Mouse (Mus musculus): ENCODE results near the gene Oosp1. TPM values are rescaled to one million over a fixed set of nuclear protein-coding genes. Genes with fewer than 3 reads are reported as not detected.

Gene Oosp1
- polyA plus RNA-seq, 1 experiment from 2014 or later: not detected

DNA sequence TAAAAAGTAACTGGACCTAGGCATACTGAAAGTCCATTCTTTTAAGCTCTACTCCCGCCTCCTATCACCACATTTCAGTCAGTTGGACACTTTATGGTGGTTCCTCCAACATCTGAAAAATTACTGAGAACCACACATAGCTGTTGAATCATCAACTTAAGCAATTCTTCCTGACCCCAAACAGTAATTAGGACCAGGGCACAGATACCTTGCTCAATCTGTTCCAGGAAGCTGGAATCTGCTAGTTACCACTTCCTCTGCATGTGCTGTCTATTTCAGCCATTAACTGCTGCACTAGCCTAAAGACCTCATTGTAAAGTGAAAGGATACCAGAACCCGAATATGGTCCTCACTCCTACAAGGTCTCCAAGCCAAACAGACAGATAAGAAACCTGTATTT lies 31.8 kb downstream of the Oosp1 start:
- Histone ChIP-seq H3K36me3 (replicated peaks) (no peaks in the 10 kb centered on the region), H3K4me3 (replicated peaks) (no peak overlapping the region), H3K9me3 (no peaks in the 10 kb centered on the region), H3K4me2 (no peak overlapping the region), H3K27me3 (no peaks in the 10 kb centered on the region), H3K9ac (no peak overlapping the region), H3K4me1 (no peaks in the 10 kb centered on the region), H3K27ac (no peak overlapping the region)
- no peak for ATAC-seq (ENCODE audit: low FRiP score)
- WGBS: 74% methylated on average over 2 of the region's 2 CpGs

DNA sequence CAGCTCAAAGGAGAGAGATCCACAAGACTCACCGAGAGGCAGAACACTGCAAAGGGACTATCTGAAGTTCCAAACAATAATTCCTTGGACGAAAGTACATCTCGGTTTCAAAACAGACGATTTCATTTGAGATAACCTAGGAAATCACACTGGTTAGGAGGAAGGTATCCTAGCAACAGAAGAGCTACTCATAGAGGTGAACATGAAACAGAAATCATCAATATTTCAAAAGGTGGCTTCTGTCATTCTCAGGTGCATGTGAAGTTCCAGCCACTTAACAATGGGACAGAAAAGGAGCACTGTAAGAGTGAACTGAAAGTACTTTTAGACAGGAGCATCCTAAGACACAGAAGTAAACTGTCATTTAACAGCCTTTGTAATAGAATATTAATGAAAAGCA lies 41.4 kb downstream of the Oosp1 start:
- H3K27me3 ChIP-seq: no peaks in the 10 kb centered on the region
- no peaks in the 10 kb centered on the region for H3K36me3 ChIP-seq (replicated peaks)
- ATAC-seq (ENCODE audit: low FRiP score): no peak
- H3K9me3 ChIP-seq: no peaks in the 10 kb centered on the region
- H3K27ac ChIP-seq: no peak overlapping the region
- no peak overlapping the region for H3K9ac ChIP-seq
- 83% methylated on average over 4 of the region's 4 CpGs for WGBS
- no peak overlapping the region for H3K4me3 ChIP-seq (replicated peaks)
- no peak overlapping the region for H3K4me2 ChIP-seq
- no peaks in the 10 kb centered on the region for H3K4me1 ChIP-seq

DNA sequence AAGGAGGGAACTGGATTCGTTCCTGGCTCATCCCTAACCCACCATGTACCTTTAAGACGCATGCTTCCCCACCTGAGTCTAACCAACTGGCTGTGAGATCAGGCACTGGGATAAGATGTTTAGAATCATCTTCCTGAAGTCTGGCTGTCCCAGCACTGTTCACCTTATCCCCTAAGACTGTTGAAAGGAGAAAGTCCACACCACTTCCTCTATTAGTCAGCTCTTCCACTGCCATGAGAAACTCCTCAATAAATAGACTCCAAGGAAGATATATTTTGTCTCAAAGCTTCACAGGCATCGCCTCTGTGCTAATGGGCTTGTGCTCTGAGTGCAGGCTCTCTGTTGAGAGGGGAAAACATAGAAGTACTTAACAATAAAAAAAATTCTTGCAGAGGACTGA lies 44.8 kb downstream of the Oosp1 start:
- Histone ChIP-seq H3K9ac (no peak overlapping the region), H3K4me3 (replicated peaks) (no peak overlapping the region), H3K27me3 (no peaks in the 10 kb centered on the region), H3K4me2 (no peak overlapping the region), H3K9me3 (no peaks in the 10 kb centered on the region), H3K36me3 (replicated peaks) (no peaks in the 10 kb centered on the region), H3K4me1 (no peaks in the 10 kb centered on the region), H3K27ac (no peak overlapping the region)
- WGBS: 85% methylated on average over 3 of the region's 3 CpGs
- ATAC-seq (ENCODE audit: low FRiP score): no peak

DNA sequence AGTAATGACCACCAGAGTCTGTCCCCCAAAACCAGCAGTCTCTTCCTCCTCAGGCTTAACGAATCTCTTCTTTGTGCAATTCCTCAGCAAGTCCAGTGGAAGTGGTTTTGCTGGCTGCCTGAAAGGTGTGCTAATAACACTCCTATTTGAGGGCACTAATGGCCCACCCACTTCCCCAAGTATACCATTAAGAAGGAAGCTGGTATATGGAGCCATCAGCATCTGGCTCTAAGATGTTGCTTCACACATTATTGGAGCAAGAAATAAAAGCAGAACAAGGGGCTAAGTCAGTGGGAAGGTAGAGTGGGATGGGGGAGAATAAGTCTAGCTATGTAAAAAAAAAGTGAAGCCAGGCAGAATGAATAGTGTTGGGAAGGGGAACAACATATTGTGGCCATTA lies 50.2 kb downstream of the Oosp1 start, which contains the start of gene Ms4a3:
Ms4a3 (minus strand) TSS at position 120 of the 400 bp plus-strand sequence.
- no peaks in the 10 kb centered on the region for H3K27me3 ChIP-seq
- H3K36me3 ChIP-seq (replicated peaks): no peaks in the 10 kb centered on the region
- no peak for ATAC-seq (ENCODE audit: low FRiP score)
- no peaks in the 10 kb centered on the region for H3K9me3 ChIP-seq
- H3K4me1 ChIP-seq: no peaks in the 10 kb centered on the region
- no peak within 1 kb of the TSS for H3K27ac ChIP-seq
- 69% methylated on average over 1 of the region's 1 CpGs for WGBS
- no peak within 1 kb of the TSS for H3K4me3 ChIP-seq (replicated peaks)
- H3K4me2 ChIP-seq: no peak within 1 kb of the TSS
- H3K9ac ChIP-seq: no peak within 1 kb of the TSS

DNA sequence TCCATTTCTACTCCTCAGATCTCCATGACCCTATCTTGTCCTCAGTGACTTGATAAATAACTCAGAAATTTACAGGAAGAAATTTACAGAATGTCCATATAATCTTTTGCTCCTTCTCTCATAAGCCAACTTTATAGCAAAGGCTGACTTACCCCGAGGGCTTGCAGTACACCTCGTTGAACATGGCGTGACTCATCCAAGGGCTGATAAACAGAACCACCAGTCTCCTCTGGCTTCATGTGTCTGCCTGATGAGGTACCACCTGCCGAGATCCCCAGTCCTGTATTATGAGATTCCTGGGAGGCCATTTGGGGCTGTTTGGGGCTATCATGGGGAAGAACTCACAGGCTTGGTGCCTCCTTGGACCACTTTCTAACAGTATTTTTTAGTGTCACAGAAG lies 51.9 kb downstream of the Oosp1 start:
- H3K9ac ChIP-seq: no peak overlapping the region
- no peak for ATAC-seq (ENCODE audit: low FRiP score)

DNA sequence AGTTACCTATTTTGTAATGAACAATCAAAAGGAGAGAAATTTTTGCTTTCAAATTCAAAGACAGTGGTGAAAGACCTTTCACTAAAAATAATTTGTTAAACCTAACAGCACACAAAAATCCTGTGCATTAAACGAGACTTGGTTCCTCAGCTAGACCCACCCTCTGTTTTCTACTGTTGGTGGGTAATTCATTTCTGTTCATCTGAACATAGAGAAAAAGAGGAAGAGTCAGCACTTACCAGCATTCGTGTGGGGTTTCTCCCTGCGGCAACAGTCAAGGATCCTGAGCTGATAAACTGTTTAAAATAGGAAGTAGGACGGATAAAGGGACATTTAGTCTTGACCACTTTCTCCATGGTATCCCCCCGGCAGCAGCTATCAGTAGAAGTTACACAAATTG lies 55.4 kb downstream of the Oosp1 start:
- Histone ChIP-seq H3K4me1 (no peaks in the 10 kb centered on the region), H3K9me3 (no peaks in the 10 kb centered on the region), H3K9ac (no peak overlapping the region), H3K4me2 (no peak overlapping the region), H3K27ac (no peak overlapping the region), H3K27me3 (no peaks in the 10 kb centered on the region), H3K4me3 (replicated peaks) (no peak overlapping the region), H3K36me3 (replicated peaks) (no peaks in the 10 kb centered on the region)
- no peak for ATAC-seq (ENCODE audit: low FRiP score)
- 81% methylated on average over 5 of the region's 5 CpGs for WGBS

More for the DNA sequence above, 51.9 kb downstream of the Oosp1 start:
- Histone ChIP-seq H3K36me3 (replicated peaks) (no peaks in the 10 kb centered on the region), H3K9me3 (no peaks in the 10 kb centered on the region), H3K4me2 (no peak overlapping the region), H3K4me3 (replicated peaks) (no peak overlapping the region), H3K4me1 (no peaks in the 10 kb centered on the region), H3K27me3 (no peaks in the 10 kb centered on the region), H3K27ac (no peak overlapping the region)
- WGBS: 79% methylated on average over 4 of the region's 4 CpGs

DNA sequence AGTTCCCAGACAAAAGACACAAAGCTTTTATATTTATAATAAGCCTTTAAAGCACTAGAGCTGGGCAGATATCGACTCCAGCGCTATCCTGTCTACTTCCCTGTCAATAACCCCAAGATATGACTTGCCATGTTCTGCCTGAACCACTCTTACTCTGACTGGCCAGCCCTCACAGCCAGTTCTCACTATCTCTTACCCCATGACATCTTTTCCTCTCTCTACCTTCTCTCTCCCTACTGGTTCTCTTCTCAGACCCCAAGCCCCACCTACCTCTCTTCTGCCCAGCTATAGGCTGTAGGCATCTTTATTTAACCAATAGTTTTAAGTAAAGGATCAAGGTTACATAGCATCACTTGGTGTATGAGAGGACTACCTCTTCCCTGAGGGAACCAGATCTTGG lies 56.6 kb downstream of the Oosp1 start:
- Histone ChIP-seq H3K27me3 (no peaks in the 10 kb centered on the region), H3K9me3 (no peaks in the 10 kb centered on the region), H3K4me3 (replicated peaks) (no peak overlapping the region), H3K9ac (no peak overlapping the region), H3K36me3 (replicated peaks) (no peaks in the 10 kb centered on the region), H3K27ac (no peak overlapping the region), H3K4me2 (no peak overlapping the region), H3K4me1 (no peaks in the 10 kb centered on the region)
- ATAC-seq (ENCODE audit: low FRiP score): no peak
- 67% methylated on average over 2 of the region's 2 CpGs for WGBS

DNA sequence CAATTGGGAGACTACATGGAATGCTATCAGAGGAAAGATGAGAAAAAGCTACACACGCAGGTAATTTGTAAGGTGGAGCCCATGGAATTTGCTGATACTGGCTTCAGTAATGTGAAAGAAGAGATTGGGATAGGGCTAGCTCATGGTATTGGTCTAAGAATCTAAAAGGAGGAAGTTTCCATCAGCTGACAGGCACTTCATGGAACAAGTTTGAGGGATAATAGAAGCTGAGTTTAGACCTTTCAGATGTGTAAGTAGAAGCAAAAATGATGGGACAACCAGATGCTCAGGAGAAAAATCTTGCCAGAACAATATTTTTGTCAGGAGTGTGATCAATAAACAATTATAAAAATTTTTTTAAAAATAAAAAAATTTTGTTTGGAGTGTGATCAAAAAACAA lies 57.2 kb downstream of the Oosp1 start:
- Histone ChIP-seq H3K9me3 (no peaks in the 10 kb centered on the region), H3K27me3 (no peaks in the 10 kb centered on the region), H3K36me3 (replicated peaks) (no peaks in the 10 kb centered on the region), H3K4me3 (replicated peaks) (no peak overlapping the region), H3K27ac (no peak overlapping the region), H3K9ac (no peak overlapping the region), H3K4me2 (no peak overlapping the region), H3K4me1 (no peaks in the 10 kb centered on the region)
- ATAC-seq (ENCODE audit: low FRiP score): no peak
- 91% methylated on average over 1 of the region's 1 CpGs for WGBS

DNA sequence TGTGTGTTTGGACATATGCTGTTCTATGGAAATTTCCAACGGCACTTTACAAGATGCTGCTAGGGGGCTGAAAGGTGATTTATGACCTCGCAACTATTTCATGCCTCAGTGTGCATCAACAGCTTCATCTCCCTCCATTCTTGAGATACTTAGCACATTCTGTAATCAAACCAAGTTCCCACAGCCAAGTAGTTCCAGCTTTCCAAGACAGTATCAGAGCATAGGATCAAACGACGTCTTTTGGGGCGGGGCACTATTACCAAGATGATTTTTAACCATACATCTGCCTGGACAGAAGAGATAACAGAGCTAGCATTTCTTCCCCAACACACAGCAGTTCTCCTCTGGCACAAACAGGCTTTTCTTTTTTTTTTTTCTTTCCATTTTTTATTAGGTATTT lies 65.7 kb downstream of the Oosp1 start:
- H3K27ac ChIP-seq: no peak overlapping the region
- no peaks in the 10 kb centered on the region for H3K9me3 ChIP-seq
- no peaks in the 10 kb centered on the region for H3K36me3 ChIP-seq (replicated peaks)
- no peak overlapping the region for H3K9ac ChIP-seq
- H3K4me3 ChIP-seq (replicated peaks): no peak overlapping the region
- 81% methylated on average over 5 of the region's 5 CpGs for WGBS
- no peaks in the 10 kb centered on the region for H3K27me3 ChIP-seq
- no peak overlapping the region for H3K4me2 ChIP-seq
- no peaks in the 10 kb centered on the region for H3K4me1 ChIP-seq
- no peak for ATAC-seq (ENCODE audit: low FRiP score)

DNA sequence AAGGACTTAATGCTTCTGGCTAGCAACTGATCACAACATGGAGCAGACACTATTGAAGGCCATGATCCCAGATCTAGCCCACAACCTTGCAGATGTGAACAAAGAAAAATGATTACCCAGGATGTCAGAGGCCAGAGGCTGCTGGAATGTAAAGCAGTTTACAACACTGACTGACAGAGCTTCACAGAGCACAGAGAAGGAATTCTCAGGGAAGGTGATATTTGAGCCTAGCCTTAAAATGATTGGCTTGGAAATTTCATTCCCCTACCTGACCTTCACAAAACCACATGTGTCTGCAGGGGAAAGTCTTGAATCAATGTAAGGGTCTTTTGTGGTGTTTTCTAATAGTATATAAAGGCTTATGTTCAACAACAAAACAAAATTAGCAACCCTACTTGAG lies 66.2 kb downstream of the Oosp1 start:
- Histone ChIP-seq H3K27ac (no peak overlapping the region), H3K4me1 (no peaks in the 10 kb centered on the region), H3K27me3 (no peaks in the 10 kb centered on the region), H3K36me3 (replicated peaks) (no peaks in the 10 kb centered on the region), H3K9ac (no peak overlapping the region), H3K9me3 (no peaks in the 10 kb centered on the region), H3K4me3 (replicated peaks) (no peak overlapping the region), H3K4me2 (no peak overlapping the region)
- no peak for ATAC-seq (ENCODE audit: low FRiP score)

DNA sequence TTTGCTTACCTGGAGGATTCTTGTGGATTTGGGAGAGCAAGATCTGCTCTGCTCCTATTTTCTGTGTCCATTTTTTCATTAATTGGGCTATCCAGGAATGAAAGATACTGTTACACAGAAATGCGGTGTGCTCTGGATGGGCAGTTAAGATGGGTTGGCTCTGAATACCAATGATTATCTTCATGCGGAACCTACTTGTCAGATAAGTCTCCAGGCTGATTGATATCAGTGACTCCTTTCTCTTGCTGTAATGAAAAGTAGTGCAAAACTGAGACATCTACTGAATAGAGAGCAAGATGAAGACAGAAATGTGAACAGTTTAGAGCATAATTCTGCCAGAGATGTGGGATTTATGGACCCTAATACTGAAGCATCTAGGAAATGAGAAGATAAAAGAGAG lies 67.4 kb downstream of the Oosp1 start, which contains the start of gene Ms4a2:
Ms4a2 (minus strand) TSS at position 169 of the 400 bp plus-strand sequence.
- ATAC-seq (ENCODE audit: low FRiP score): no peak
- Histone ChIP-seq H3K9me3 (no peaks in the 10 kb centered on the region), H3K4me3 (replicated peaks) (no peak within 1 kb of the TSS), H3K27me3 (no peaks in the 10 kb centered on the region), H3K4me1 (no peaks in the 10 kb centered on the region), H3K27ac (no peak within 1 kb of the TSS), H3K9ac (no peak within 1 kb of the TSS), H3K36me3 (replicated peaks) (no peaks in the 10 kb centered on the region), H3K4me2 (no peak within 1 kb of the TSS)
- 90% methylated on average over 2 of the region's 2 CpGs for WGBS

DNA sequence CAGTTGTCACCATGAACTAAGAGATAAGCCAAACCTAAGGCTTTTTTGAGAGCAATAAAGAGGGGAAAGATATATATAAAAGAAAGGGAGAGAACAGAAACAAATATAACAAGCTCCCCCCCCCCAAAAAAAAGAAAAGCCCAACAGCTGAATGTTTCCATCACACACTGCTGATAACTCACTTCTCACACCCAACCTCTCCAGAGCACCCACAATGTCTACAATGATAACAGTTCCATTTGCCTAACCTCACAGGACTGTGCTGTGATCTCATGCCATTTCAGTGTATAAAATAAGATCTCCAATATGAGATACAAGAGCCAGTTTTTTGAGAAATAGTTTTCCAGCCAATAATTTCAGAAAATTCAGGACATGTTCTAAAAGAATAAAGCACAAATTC lies 73.0 kb downstream of the Oosp1 start:
- no peak for ATAC-seq (ENCODE audit: low FRiP score)
- H3K9ac ChIP-seq: no peak overlapping the region
- H3K27ac ChIP-seq: no peak overlapping the region
- no peaks in the 10 kb centered on the region for H3K36me3 ChIP-seq (replicated peaks)
- H3K4me2 ChIP-seq: no peak overlapping the region
- no peaks in the 10 kb centered on the region for H3K9me3 ChIP-seq
- no peaks in the 10 kb centered on the region for H3K27me3 ChIP-seq
- no peaks in the 10 kb centered on the region for H3K4me1 ChIP-seq
- no peak overlapping the region for H3K4me3 ChIP-seq (replicated peaks)
